Mouse (Mus musculus) spleen, adult 2 months (tissue): ENCODE measurements around the gene Kcng4. TPM values are rescaled to one million over a fixed set of nuclear protein-coding genes. Genes with fewer than 3 reads are reported as not detected.

Experiments
- DNase-seq, 2 experiments: peaks; one replicate each; pipeline versions ENCODE4 v3.0.0 to v3.0.0-alpha.2; 2012 to 2021; ENCODE audit warnings: low spot score in 2 of 2, low read depth in 1 of 2
- H3K27ac ChIP-seq: fragments of 200-500 bp; 2 replicates; pipeline ENCODE4 v1.5.1; 2012; ENCODE audit warnings: low read length, inconsistent platforms; ENCODE audit not compliant: insufficient read depth
- H3K27me3 ChIP-seq: fragments of 200-500 bp; 2 replicates; pipeline ENCODE4 v1.6.1; 2012; ENCODE audit warnings: mild to moderate bottlenecking, moderate library complexity, low read length, inconsistent platforms; ENCODE audit not compliant: control insufficient read depth, insufficient read depth
- H3K36me3 ChIP-seq: fragments of 200-500 bp; 2 replicates; pipeline ENCODE4 v1.6.1; 2012; ENCODE audit warnings: mild to moderate bottlenecking, low read length, inconsistent platforms; ENCODE audit not compliant: control insufficient read depth, insufficient read depth
- H3K4me1 ChIP-seq: fragments of 200-500 bp; 2 replicates; pipeline ENCODE4 v1.6.1; 2011; ENCODE audit warnings: inconsistent platforms; ENCODE audit not compliant: control insufficient read depth, insufficient read depth, insufficient read length
- H3K4me3 ChIP-seq: fragments of 200-500 bp; 2 replicates; pipeline ENCODE4 v1.5.1; 2011; ENCODE audit warnings: mild to moderate bottlenecking, inconsistent platforms; ENCODE audit not compliant: insufficient read depth, insufficient read length; ENCODE audit errors: extremely low read depth
- CTCF ChIP-seq: fragments of 200-500 bp; IDR thresholded peaks from 2 replicates; pipeline ENCODE4 v1.5.1; 2011; ENCODE audit warnings: mild to moderate bottlenecking, inconsistent platforms; ENCODE audit not compliant: insufficient read depth, insufficient read length, insufficient replicate concordance; ENCODE audit errors: extremely low read depth
- POLR2A ChIP-seq: fragments of 200-500 bp; IDR thresholded peaks from 2 replicates; pipeline ENCODE4 v1.6.1; 2011; ENCODE audit warnings: low read depth, low read length, inconsistent platforms
- WGBS: fragments of 180-500 bp; shearing (Covaris S2); methylation state at CpG from one replicate; pipeline ENCODE4 v1.1.7; 2018; 5-methylcytosine and 5-hydroxymethylcytosine counted together
- polyA plus RNA-seq: library from polyadenylated mRNA; depleted of rRNA; stranded (reverse); fragments of >200 nt; gene quantifications from 2 replicates; pipeline ENCODE4 v1.2.3, GENCODE M21; 2012; rRNA removed

Kcng4 gene
- 0.13 and 0.16 TPM in 2 replicates for polyA plus RNA-seq

GRCm38 (mm10) chr8:119635378-119635777 is at the start of gene Kcng4:
Gene Kcng4 (minus strand): TSS chr8:119635680.
- no peak within 1 kb of the TSS for H3K4me3 ChIP-seq
- H3K27ac ChIP-seq = no peak within 1 kb of the TSS; the same call in 1 of the 2 replicates
- H3K27me3 ChIP-seq = no peaks in the 10 kb centered on the region; the same call in 1 of the 2 replicates
- no peaks in the 10 kb centered on the region for H3K4me1 ChIP-seq
- H3K36me3 ChIP-seq = no peaks in the 10 kb centered on the region
- TF ChIP-seq POLR2A (no peak), CTCF (no peak)
- no peak for DNase-seq
- WGBS = 25% methylated on average over 6 of the region's 6 CpGs

- TF ChIP-seq CTCF (no peak), POLR2A (no peak)
- Histone ChIP-seq H3K4me3 (no peak overlapping the region), H3K4me1 (no peaks in the 10 kb centered on the region), H3K27me3 (no peaks in the 10 kb centered on the region), H3K36me3 (no peaks in the 10 kb centered on the region), H3K27ac (no peak overlapping the region)
- WGBS = 80% methylated on average over 14 of the region's 14 CpGs
- DNase-seq = no peak
Observed at GRCm38 (mm10) chr8:119679184-119679583, 43.7 kb upstream of the Kcng4 start.

GRCm38 (mm10) chr8:119678138-119678843 is 42.8 kb upstream of the Kcng4 start:
- no peak for DNase-seq
- peak; percentile 24; the same call in 1 of the 2 replicates for TF ChIP-seq CTCF
- no peak for TF ChIP-seq POLR2A
- WGBS = 30% methylated on average over 18 of the region's 18 CpGs
- no peaks in the 10 kb centered on the region for H3K36me3 ChIP-seq
- H3K27me3 ChIP-seq = no peaks in the 10 kb centered on the region
- H3K4me3 ChIP-seq = no peak overlapping the region
- H3K4me1 ChIP-seq = no peaks in the 10 kb centered on the region
- H3K27ac ChIP-seq = no peak overlapping the region

GRCm38 (mm10) chr8:119676389-119676788 is 40.9 kb upstream of the Kcng4 start:
- Histone ChIP-seq H3K27ac (no peak overlapping the region), H3K4me3 (no peak overlapping the region), H3K27me3 (no peaks in the 10 kb centered on the region), H3K4me1 (no peaks in the 10 kb centered on the region), H3K36me3 (no peaks in the 10 kb centered on the region)
- DNase-seq = peak; percentile 52 to 73
- 5% methylated on average over 8 of the region's 8 CpGs for WGBS
- TF ChIP-seq POLR2A = no peak
- TF ChIP-seq CTCF = peak; percentile 89; the same call in 1 of the 2 replicates

- Histone ChIP-seq H3K36me3 (no peaks in the 10 kb centered on the region), H3K4me3 (no peak overlapping the region), H3K4me1 (no peaks in the 10 kb centered on the region), H3K27ac (no peak overlapping the region), H3K27me3 (no peaks in the 10 kb centered on the region)
- DNase-seq = no peak
- WGBS = 90% methylated on average over 5 of the region's 5 CpGs
- no peak for TF ChIP-seq CTCF
- no peak for TF ChIP-seq POLR2A
Observed at GRCm38 (mm10) chr8:119675457-119675856, 40.0 kb upstream of the Kcng4 start.

GRCm38 (mm10) chr8:119673976-119674555 is 38.6 kb upstream of the Kcng4 start:
- Histone ChIP-seq H3K27me3 (no peaks in the 10 kb centered on the region), H3K27ac (no peak overlapping the region), H3K4me3 (no peak overlapping the region), H3K36me3 (no peaks in the 10 kb centered on the region), H3K4me1 (no peaks in the 10 kb centered on the region)
- 85% methylated on average over 11 of the region's 11 CpGs for WGBS
- TF ChIP-seq CTCF = no peak
- no peak for TF ChIP-seq POLR2A
- no peak for DNase-seq
